Mouse (Mus musculus) lung, adult 2 months (tissue): ENCODE results near the gene Fuk.

Experiments
- CTCF ChIP-seq: fragments of 200-500 bp; IDR thresholded peaks from 2 replicates; pipeline ENCODE4 v1.5.1; 2011; ENCODE audit warnings: mild to moderate bottlenecking, low read length, control low read depth; ENCODE audit not compliant: insufficient read depth
- POLR2A ChIP-seq: fragments of 200-500 bp; IDR thresholded peaks from 2 replicates; pipeline ENCODE4 v1.6.1; 2011; ENCODE audit warnings: low read depth, mild to moderate bottlenecking, control low read depth, low read length, borderline replicate concordance; ENCODE audit errors: extremely low read depth

DNA sequence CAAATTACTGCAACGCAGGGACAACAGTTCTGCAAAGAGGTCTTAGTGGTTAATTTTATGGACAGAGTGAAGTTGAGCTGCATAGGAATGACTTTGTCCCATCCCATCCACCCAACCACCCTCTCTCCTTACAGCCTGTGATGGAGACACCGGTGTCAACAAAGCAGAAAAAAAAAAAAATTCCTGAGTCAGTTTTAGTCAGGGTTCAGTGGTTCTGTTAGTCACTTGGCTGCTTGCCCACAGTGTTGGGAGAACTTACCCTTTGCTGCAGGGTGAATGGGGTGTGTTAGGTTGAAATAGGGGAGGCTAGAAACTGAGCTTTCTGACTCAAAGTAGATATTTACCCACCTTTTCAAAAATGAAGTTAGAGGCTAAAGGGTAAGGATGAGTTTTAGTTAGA lies 15.1 kb upstream of the Fuk start:
- TF ChIP-seq POLR2A (no peak), CTCF (no peak)
